Mouse (Mus musculus): ENCODE data around the gene Axdnd1.
"Not testable (repeated sequence)": the region's sequence is repeated elsewhere in the genome, so short reads cannot be mapped to it uniquely, and the experiment has no call there.

The Axdnd1 gene

GRCm38 (mm10) chr1:156340847-156341246 lies 80.1 kb downstream of the Axdnd1 start:
- DNase-seq (ENCODE audit: low spot score), result no peak

DNA sequence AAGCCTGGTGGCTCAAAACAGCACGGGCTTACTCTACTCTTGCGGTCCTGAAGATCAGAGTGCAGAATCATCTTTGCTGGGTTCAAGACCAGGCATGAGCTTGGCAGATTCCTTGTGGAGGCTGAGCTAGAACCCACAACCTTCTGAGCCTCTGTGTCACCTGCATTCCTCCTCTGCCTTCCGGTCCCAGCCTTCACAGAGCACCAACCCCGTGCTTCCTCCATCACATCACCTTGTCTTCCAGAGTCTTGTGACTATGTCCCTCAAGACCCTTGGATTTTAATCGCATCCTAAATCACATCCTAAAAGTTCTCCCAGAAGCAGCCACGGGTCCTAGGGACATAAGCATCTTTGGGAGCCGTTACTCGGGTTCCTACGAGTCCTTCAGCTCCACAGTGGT lies 97.8 kb downstream of the Axdnd1 start:
- DNase-seq (ENCODE audit: low spot score), result no peak

DNA sequence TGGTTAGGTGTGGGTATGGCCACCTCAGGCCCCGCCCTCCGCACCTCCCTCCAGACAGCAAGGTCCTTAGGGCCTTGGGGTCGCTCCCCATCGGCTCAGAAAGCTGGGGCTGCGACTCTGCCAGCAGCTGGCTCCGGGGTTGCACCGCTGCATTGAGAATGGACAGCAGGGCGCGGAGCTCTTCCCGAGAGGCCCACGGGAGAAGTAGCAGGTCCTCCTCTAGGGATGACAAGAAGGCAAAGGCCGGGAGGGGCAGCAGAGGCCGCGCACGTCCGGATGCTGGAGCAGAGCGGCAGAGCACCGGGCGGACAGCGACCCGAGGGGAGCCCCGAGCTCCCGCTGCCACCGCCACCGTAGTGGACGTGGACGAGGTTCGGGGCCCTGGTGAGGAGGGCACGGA lies 110.3 kb downstream of the Axdnd1 start, which contains the start of gene Nphs2:
TSS of gene Nphs2 (plus strand) at position 98 of the 400 bp plus-strand sequence.
- no peak for DNase-seq (ENCODE audit: low spot score)

DNA sequence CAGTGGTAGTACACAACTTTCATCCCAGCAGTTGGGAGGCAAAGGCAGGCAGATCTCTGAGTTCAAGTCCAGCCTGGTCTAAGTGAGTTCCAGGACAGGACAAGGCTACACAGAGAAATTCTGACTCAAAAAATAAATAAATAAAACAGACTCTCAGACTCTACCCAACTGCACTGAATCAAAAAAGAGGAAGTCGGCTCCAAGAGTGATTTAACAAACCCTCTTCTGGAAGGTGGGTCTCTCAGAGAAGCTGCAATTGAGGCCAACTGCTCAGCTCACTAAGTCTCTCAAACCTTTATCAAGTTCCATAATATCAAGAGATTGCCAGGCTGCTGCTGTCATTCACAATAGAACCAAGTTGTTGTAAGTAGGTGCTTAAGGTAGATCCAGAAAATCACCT lies 112.4 kb downstream of the Axdnd1 start:
- DNase-seq (ENCODE audit: low spot score), result no peak

DNA sequence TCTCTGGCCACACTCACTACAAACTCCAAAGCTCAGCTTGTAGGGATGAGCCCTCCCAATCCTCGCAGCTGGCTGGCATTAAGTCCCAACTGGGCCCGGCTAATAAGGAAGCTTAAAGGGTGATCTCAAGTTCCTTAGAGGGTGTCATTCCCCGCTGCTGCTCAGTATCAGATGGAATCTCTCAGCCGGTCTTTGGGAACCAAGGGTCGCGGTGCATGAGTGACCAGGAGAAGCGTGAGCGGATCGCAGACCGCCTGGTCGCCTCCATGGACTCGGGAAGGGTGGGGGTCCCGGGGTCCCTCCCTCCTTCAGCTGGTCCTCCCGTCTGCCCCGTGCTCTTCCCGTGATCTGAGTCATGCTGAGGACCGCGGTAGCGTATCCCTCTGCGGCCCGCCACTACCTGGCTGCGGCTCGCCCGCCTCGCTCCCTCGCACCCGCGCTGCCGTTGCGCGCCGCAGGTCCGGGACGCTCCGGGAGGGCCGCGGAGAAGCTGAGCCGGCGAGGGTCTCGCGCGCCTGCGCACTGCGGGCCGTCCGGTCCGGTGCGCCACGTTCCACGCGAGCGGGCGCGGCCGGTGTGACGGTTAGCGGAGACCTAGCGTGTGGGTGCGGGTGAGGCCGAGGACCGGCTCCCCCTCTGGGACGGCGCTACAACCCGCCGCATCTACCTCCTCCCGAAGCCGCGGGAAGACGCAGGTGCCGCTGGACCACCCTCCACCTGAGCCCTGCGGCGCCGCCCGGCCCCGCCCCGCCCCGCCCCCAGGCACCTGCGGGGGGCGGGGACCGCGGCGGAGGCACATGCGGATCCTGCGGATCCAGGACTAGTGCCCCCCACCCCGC lies 117.8 kb downstream of the Axdnd1 start, which contains the start of gene Tdrd5:
TSS of gene Tdrd5 (minus strand) at position 754 of the 839 bp plus-strand sequence.
- DNase-seq (ENCODE audit: low spot score), result peak; percentile 6

GRCm38 (mm10) chr1:156290016-156290415 lies 130.9 kb downstream of the Axdnd1 start:
- no peak for DNase-seq (ENCODE audit: low spot score)

GRCm38 (mm10) chr1:156289222-156289587 lies 131.8 kb downstream of the Axdnd1 start:
- not testable (repeated sequence) for DNase-seq (ENCODE audit: low spot score)

DNA sequence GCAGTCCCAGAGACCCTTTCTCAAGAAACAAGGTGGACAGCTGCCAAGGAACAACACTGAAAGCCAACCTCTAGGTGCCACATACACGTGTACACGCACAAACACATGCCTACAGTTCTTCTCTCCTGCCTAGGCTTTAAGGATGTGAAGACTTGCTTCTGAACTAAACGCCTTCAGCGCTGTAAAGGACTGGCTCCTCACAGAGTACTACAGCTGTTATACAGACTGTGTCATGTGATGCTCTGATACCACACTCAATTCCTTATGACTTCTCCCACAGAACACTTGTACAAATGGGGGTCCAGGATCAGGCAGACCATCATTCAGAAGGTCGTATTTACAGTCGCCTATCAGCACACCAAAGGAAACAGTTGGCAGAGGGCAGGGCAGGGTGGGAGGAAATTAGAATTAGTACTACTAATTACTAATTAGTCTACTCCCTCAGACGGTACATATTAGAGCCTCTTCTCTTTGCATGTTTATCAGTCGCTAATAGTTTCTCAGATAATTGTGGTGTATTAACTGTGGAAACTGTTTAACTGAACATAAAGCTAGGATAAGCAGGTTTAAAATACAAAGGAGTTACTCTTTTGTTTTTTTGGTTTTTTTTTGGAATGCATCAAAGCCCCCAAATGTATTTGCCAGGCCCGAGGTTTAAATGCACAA lies 132.3 kb downstream of the Axdnd1 start:
- DNase-seq (ENCODE audit: low spot score), result no peak

- DNase-seq (ENCODE audit: low spot score), result no peak
These were observed 135.4 kb downstream of the Axdnd1 start for GRCm38 (mm10) chr1:156285541-156285896.

DNA sequence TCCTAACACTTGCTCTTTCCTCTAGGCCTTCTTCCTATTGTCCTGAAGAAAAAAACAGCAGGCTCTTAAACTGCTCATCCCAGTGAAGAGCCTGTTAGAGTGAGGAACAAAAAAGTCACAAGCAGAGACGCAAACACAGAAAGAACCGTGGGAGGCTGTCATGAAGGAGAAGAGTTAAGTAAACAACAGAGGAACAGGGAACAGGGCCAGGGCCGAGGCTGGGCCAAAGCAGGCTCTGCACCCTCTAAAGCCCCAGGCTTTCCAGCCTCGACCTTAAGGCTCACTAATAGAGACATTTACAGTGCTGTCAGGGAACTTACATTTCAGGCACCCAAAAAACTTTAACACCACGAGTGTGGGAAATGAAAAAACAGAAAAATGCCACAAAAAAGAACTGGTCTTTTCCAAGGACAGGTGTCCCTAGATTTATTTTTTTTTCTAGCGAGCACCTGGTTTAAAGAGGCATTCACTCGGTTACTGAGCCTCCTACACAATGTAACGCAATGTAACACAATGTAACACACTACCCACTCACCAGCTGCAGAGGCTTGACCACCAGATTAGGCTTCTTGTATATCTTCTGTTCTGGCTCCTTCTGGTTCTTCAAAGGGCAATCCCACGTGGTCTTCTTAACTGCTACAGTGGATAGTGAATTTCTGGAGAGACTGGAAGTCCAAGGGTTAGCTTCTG lies 136.0 kb downstream of the Axdnd1 start:
- DNase-seq (ENCODE audit: low spot score), result no peak

- no peak for DNase-seq (ENCODE audit: low spot score)
These were observed 136.8 kb downstream of the Axdnd1 start for GRCm38 (mm10) chr1:156284207-156284606.

GRCm38 (mm10) chr1:156280131-156280530 lies 140.8 kb downstream of the Axdnd1 start:
- DNase-seq (ENCODE audit: low spot score), result no peak

GRCm38 (mm10) chr1:156273647-156274046 lies 147.3 kb downstream of the Axdnd1 start:
- DNase-seq (ENCODE audit: low spot score), result no peak

Measured in urinary bladder, postnatal 25 days (tissue).